Mouse (Mus musculus) midbrain, embryonic 12.5 days (tissue): ENCODE measurements at regions not wholly inside any gene's neighbourhood (a gene's known extent, or its start where the extent isn't known, plus 50 kb on each side); places are given as distances from the start of the nearest gene placed in this dataset.
A peak's percentile ranks its signal among the peaks of the same experiment; 100 is the strongest.

Experiments used
- ATAC-seq: fragments of 200-750 bp; cut with Nextera tagmentation; 2 replicates; pipeline ENCODE4 v1.8.0; 2017; ENCODE audit warnings: low read depth, moderate TSS enrichment, moderate library complexity; ENCODE audit not compliant: low FRiP score
- H3K27ac ChIP-seq: fragments of 300-500 bp; sonication (generic); replicated peaks from 2 replicates; pipeline ENCODE4 v1.5.1; 2016; ENCODE audit warnings: mild to moderate bottlenecking
- H3K27me3 ChIP-seq: fragments of 300-500 bp; sonication (generic); 2 replicates; pipeline ENCODE4 v1.6.1; 2016; ENCODE audit warnings: mild to moderate bottlenecking
- H3K36me3 ChIP-seq: fragments of 300-500 bp; sonication (generic); 2 replicates; pipeline ENCODE4 v1.6.1; 2016
- H3K4me1 ChIP-seq: fragments of 300-500 bp; sonication (generic); 2 replicates; pipeline ENCODE4 v1.6.1; 2016
- H3K4me2 ChIP-seq: fragments of 300-500 bp; sonication (generic); replicated peaks from 2 replicates; pipeline ENCODE4 v1.6.1; 2016; ENCODE audit warnings: mild to moderate bottlenecking, moderate library complexity
- H3K4me3 ChIP-seq: fragments of 300-500 bp; sonication (generic); 2 replicates; pipeline ENCODE4 v1.5.1; 2016; ENCODE audit warnings: mild to moderate bottlenecking
- H3K9ac ChIP-seq: fragments of 300-500 bp; sonication (generic); replicated peaks from 2 replicates; pipeline ENCODE4 v1.6.1; 2016; ENCODE audit warnings: mild to moderate bottlenecking, moderate library complexity
- H3K9me3 ChIP-seq: fragments of 300-500 bp; sonication (generic); 2 replicates; pipeline ENCODE4 v1.6.1; 2016; ENCODE audit warnings: mild to moderate bottlenecking
- WGBS: fragments of 180-500 bp; shearing (Covaris S2); methylation state at CpG from one replicate; pipeline ENCODE4 v1.1.7; 2016; 5-methylcytosine and 5-hydroxymethylcytosine counted together

DNA sequence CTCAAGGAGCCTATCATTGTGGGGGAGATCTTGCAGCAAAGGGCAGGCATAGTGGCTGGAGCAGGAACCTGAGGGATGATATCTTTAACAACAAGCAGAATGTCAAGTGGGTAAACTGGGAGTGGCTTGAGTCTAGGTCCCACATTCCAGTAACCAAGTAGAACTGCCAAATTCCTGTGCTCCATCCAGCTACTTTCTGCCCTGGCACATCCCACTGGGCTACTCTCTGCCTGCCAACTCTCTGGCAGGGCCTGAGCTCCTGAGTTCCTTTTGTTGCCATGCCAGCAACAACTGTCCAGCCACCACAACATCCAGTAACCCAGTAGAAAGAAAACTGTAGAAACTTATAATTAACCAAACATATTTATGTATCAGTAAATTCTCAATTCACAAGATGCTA, 1088.8 kb upstream of the Tenm4 start:
- Histone ChIP-seq H3K4me3 (no peak overlapping the region), H3K4me2 (no peak overlapping the region), H3K27ac (no peak overlapping the region), H3K9me3 (no peaks in the 10 kb centered on the region), H3K4me1 (no peaks in the 10 kb centered on the region), H3K27me3 (no peaks in the 10 kb centered on the region), H3K36me3 (no peaks in the 10 kb centered on the region), H3K9ac (no peak overlapping the region)
- ATAC-seq, result no peak

DNA sequence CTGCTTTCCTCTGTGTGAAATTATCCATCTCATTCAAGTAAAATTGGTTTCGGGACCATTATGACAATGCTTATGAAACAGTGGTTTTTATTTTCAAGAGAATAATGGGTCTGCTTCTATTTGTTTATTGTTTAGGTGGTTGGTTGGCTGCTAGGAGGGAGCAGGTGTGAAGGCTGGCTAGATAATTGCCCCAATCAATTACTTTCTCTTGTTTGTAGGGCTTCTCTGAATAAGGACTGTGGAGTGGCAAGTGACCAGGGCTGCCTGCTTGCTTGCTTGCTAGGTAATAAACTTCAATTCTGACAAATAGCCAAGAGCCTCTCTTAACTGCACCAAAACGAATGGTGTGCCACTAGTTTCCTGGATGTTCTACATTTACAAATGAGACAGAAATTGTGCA, 1086.7 kb upstream of the Tenm4 start:
- Histone ChIP-seq H3K4me1 (no peaks in the 10 kb centered on the region), H3K27ac (no peak overlapping the region), H3K4me2 (no peak overlapping the region), H3K4me3 (no peak overlapping the region), H3K9me3 (no peaks in the 10 kb centered on the region), H3K36me3 (no peaks in the 10 kb centered on the region), H3K27me3 (no peaks in the 10 kb centered on the region), H3K9ac (no peak overlapping the region)
- 87% methylated on average over 2 of the region's 2 CpGs for WGBS
- no peak for ATAC-seq

GRCm38 (mm10) chr7:95091360-95091759, 1079.7 kb upstream of the Tenm4 start:
- Histone ChIP-seq H3K4me1 (no peaks in the 10 kb centered on the region), H3K9me3 (no peaks in the 10 kb centered on the region), H3K27me3 (no peaks in the 10 kb centered on the region), H3K27ac (no peak overlapping the region), H3K4me3 (no peak overlapping the region), H3K36me3 (no peaks in the 10 kb centered on the region), H3K9ac (no peak overlapping the region), H3K4me2 (no peak overlapping the region)
- ATAC-seq, result no peak

- 73% methylated on average over 4 of the region's 4 CpGs for WGBS
- ATAC-seq, result peak; percentile 68; the same call in 1 of the 2 replicates
These were observed 1042.0 kb upstream of the Tenm4 start for GRCm38 (mm10) chr7:95129020-95129419.

GRCm38 (mm10) chr7:95133038-95133437, 1038.0 kb upstream of the Tenm4 start:
- ATAC-seq, result no peak
- H3K27ac ChIP-seq, result no peak overlapping the region
- peaks cover 7% of the 10 kb centered on the region; the same call in 1 of the 2 replicates for H3K4me1 ChIP-seq
- H3K27me3 ChIP-seq, result no peaks in the 10 kb centered on the region
- H3K9ac ChIP-seq, result no peak overlapping the region
- no peak overlapping the region for H3K4me2 ChIP-seq
- H3K9me3 ChIP-seq, result no peaks in the 10 kb centered on the region
- no peak overlapping the region for H3K4me3 ChIP-seq
- no peaks in the 10 kb centered on the region for H3K36me3 ChIP-seq
- 85% methylated on average over 1 of the region's 1 CpGs for WGBS

More at GRCm38 (mm10) chr7:95129020-95129419, 1042.0 kb upstream of the Tenm4 start:
- Histone ChIP-seq H3K4me3 (no peak overlapping the region), H3K4me2 (no peak overlapping the region), H3K36me3 (no peaks in the 10 kb centered on the region), H3K4me1 (0 out of 2 replicates have a peak, but pooled peaks cover 1% of the 10 kb centered on the region), H3K27ac (no peak overlapping the region), H3K9ac (no peak overlapping the region), H3K9me3 (no peaks in the 10 kb centered on the region), H3K27me3 (no peaks in the 10 kb centered on the region)

GRCm38 (mm10) chr7:95134062-95134625, 1036.9 kb upstream of the Tenm4 start:
- WGBS, result 29% methylated on average over 5 of the region's 5 CpGs
- no peak overlapping the region for H3K9ac ChIP-seq
- ATAC-seq, result no peak
- H3K4me2 ChIP-seq, result no peak overlapping the region
- no peaks in the 10 kb centered on the region for H3K9me3 ChIP-seq
- H3K27ac ChIP-seq, result no peak overlapping the region; the same call in 1 of the 2 replicates
- H3K4me1 ChIP-seq, result peaks cover 7% of the 10 kb centered on the region; the same call in 1 of the 2 replicates
- H3K36me3 ChIP-seq, result no peaks in the 10 kb centered on the region
- H3K4me3 ChIP-seq, result no peak overlapping the region
- no peaks in the 10 kb centered on the region for H3K27me3 ChIP-seq

DNA sequence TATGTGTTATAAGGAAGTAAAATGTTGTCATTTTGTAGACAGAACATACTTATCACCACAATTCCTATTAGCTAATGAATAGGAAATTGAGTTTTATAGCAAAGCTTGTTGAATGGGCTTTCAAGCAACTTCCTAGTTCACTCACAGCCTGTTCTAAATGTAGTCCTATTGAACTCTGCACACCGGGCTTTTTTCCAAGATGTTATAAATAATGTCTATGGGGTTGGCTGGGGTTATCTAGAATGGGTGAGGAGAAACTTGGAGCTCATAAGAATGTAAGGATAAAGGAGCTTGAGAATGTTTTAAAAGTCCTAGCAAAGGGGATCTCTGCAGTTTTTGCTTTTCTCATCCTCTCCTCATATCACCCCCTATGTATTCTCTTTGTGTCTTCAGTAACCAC, 1029.3 kb upstream of the Tenm4 start:
- no peak overlapping the region for H3K9ac ChIP-seq
- no peaks in the 10 kb centered on the region for H3K9me3 ChIP-seq
- H3K27me3 ChIP-seq, result no peaks in the 10 kb centered on the region
- 100% methylated on average over 1 of the region's 1 CpGs for WGBS
- H3K27ac ChIP-seq, result no peak overlapping the region
- H3K36me3 ChIP-seq, result no peaks in the 10 kb centered on the region
- no peak overlapping the region for H3K4me2 ChIP-seq
- H3K4me3 ChIP-seq, result no peak overlapping the region
- no peak for ATAC-seq
- no peaks in the 10 kb centered on the region for H3K4me1 ChIP-seq

GRCm38 (mm10) chr7:95143037-95143436, 1028.0 kb upstream of the Tenm4 start:
- WGBS, result 51% methylated on average over 2 of the region's 2 CpGs
- Histone ChIP-seq H3K4me1 (no peaks in the 10 kb centered on the region), H3K4me3 (no peak overlapping the region), H3K36me3 (no peaks in the 10 kb centered on the region), H3K27me3 (no peaks in the 10 kb centered on the region), H3K27ac (no peak overlapping the region), H3K9ac (no peak overlapping the region), H3K4me2 (no peak overlapping the region), H3K9me3 (no peaks in the 10 kb centered on the region)
- peak; percentile 60; the same call in 1 of the 2 replicates for ATAC-seq
